ENCODE assay signal across 16 mouse cellular contexts in genomic region chr7:45749401-45749800, GRCm38 (mm10). TPM values are rescaled to one million over a fixed set of nuclear protein-coding genes. Genes with fewer than 3 reads are reported as not detected.
DNase-seq lines count a peak whose midpoint lies in the region; ATAC-seq lines count a peak whose summit lies in the region.
"Had no signal": no experiment of that assay in that cellular context is flagged by ENCODE, and none has a peak within 500 bp of the region (broad histone marks: within the 10 kb centered on the region; RNA-seq: fewer than 3 reads in every experiment).

No protein-coding gene starts in this region.

- 0 out of 2 replicates have a peak overlapping the region, but pooled peaks have one; percentile 24 for H3K9ac ChIP-seq in hindbrain, embryonic 12.5 days
- H3K9ac ChIP-seq in hindbrain, embryonic 16.5 days (ENCODE audit: low read depth, low read length): no peak overlapping the region; the same call in 1 of the 2 replicates
- peak overlapping the region; percentile 8; the same call in 1 of the 2 replicates for H3K9ac ChIP-seq in neural tube, embryonic 12.5 days
- no peak overlapping the region for H3K9ac ChIP-seq in neural tube, embryonic 15.5 days (replicated peaks)
- H3K9ac ChIP-seq in limb, embryonic 13.5 days: no peak overlapping the region

- no peaks in the 10 kb centered on the region for H3K9me3 ChIP-seq in hindbrain, embryonic 12.5 days (replicated peaks)
- no peaks in the 10 kb centered on the region for H3K9me3 ChIP-seq in hindbrain, embryonic 16.5 days (ENCODE audit: control insufficient read depth, low read length)
- H3K9me3 ChIP-seq in neural tube, embryonic 12.5 days: no peaks in the 10 kb centered on the region
- H3K9me3 ChIP-seq in neural tube, embryonic 15.5 days (replicated peaks): no peaks in the 10 kb centered on the region
- 0 out of 2 replicates have a peak, but pooled peaks cover 4% of the 10 kb centered on the region for H3K9me3 ChIP-seq in embryonic facial prominence, embryonic 10.5 days
- peaks cover 6% of the 10 kb centered on the region; the same call in 1 of the 2 replicates for H3K9me3 ChIP-seq in limb, embryonic 13.5 days

- H3K27me3 ChIP-seq in hindbrain, embryonic 12.5 days: no peaks in the 10 kb centered on the region
- no peaks in the 10 kb centered on the region for H3K27me3 ChIP-seq in hindbrain, embryonic 16.5 days (replicated peaks; ENCODE audit: control insufficient read depth, insufficient read depth, low read length)
- no peaks in the 10 kb centered on the region for H3K27me3 ChIP-seq in neural tube, embryonic 12.5 days (replicated peaks)
- no peaks in the 10 kb centered on the region for H3K27me3 ChIP-seq in neural tube, embryonic 15.5 days (replicated peaks)
- no peaks in the 10 kb centered on the region for H3K27me3 ChIP-seq in embryonic facial prominence, embryonic 10.5 days (replicated peaks; ENCODE audit: low read depth, poor library complexity, severe bottlenecking)
- no peaks in the 10 kb centered on the region for H3K27me3 ChIP-seq in limb, embryonic 13.5 days

- 56% methylated on average over 9 of the region's 10 CpGs for WGBS in hindbrain, embryonic 12.5 days
- WGBS in hindbrain, embryonic 16.5 days: 58% methylated on average over 8 of the region's 10 CpGs
- 63% methylated on average over 8 of the region's 10 CpGs for WGBS in neural tube, embryonic 12.5 days
- 48% methylated on average over 8 of the region's 10 CpGs for WGBS in neural tube, embryonic 15.5 days
- WGBS in embryonic facial prominence, embryonic 10.5 days: 48% methylated on average over 10 of the region's 10 CpGs
- WGBS in limb, embryonic 13.5 days: 29% methylated on average over 10 of the region's 10 CpGs

- peaks cover 10% of the 10 kb centered on the region for H3K4me1 ChIP-seq in hindbrain, embryonic 12.5 days
- no peaks in the 10 kb centered on the region for H3K4me1 ChIP-seq in hindbrain, embryonic 16.5 days (ENCODE audit: control insufficient read depth, insufficient read depth, low read depth, low read length)
- 0 out of 2 replicates have a peak, but pooled peaks cover 12% of the 10 kb centered on the region for H3K4me1 ChIP-seq in neural tube, embryonic 12.5 days
- H3K4me1 ChIP-seq in neural tube, embryonic 15.5 days: 0 out of 2 replicates have a peak, but pooled peaks cover 7% of the 10 kb centered on the region
- peaks cover 13% of the 10 kb centered on the region for H3K4me1 ChIP-seq in embryonic facial prominence, embryonic 10.5 days
- peaks cover 9% of the 10 kb centered on the region for H3K4me1 ChIP-seq in limb, embryonic 13.5 days

- H3K27ac ChIP-seq in hindbrain, embryonic 12.5 days: no peak overlapping the region
- no peak overlapping the region for H3K27ac ChIP-seq in hindbrain, embryonic 16.5 days (ENCODE audit: low read depth, low read length)
- H3K27ac ChIP-seq in neural tube, embryonic 12.5 days: no peak overlapping the region
- no peak overlapping the region for H3K27ac ChIP-seq in neural tube, embryonic 15.5 days (replicated peaks)
- peak overlapping the region; percentile 30; the same call in 1 of the 2 replicates for H3K27ac ChIP-seq in embryonic facial prominence, embryonic 10.5 days (replicated peaks)
- H3K27ac ChIP-seq in limb, embryonic 13.5 days: no peak overlapping the region; the same call in 1 of the 2 replicates
- H3K27ac ChIP-seq: forebrain, embryonic 10.5 days; left cerebral cortex, adult 2 months had no signal

- no peak overlapping the region for H3K4me3 ChIP-seq in hindbrain, embryonic 12.5 days
- H3K4me3 ChIP-seq in hindbrain, embryonic 16.5 days (ENCODE audit: low read length): no peak overlapping the region
- H3K4me3 ChIP-seq in neural tube, embryonic 12.5 days: no peak overlapping the region
- no peak overlapping the region for H3K4me3 ChIP-seq in neural tube, embryonic 15.5 days (replicated peaks)
- no peak overlapping the region for H3K4me3 ChIP-seq in embryonic facial prominence, embryonic 10.5 days
- no peak overlapping the region for H3K4me3 ChIP-seq in limb, embryonic 13.5 days
- H3K4me3 ChIP-seq: forebrain, embryonic 10.5 days; left cerebral cortex, adult 2 months; myocyte had no signal

- no peak for ATAC-seq in hindbrain, embryonic 12.5 days (ENCODE audit: low FRiP score)
- no peak for ATAC-seq in hindbrain, embryonic 16.5 days
- ATAC-seq in neural tube, embryonic 12.5 days (ENCODE audit: low FRiP score, low read depth): no peak
- ATAC-seq in neural tube, embryonic 15.5 days (ENCODE audit: low FRiP score): no peak
- no peak for ATAC-seq in limb, embryonic 13.5 days (ENCODE audit: low FRiP score, low read depth)
- no peak for ATAC-seq in CD4-positive, CD25-positive, alpha-beta regulatory T cell, adult 4 months
- ATAC-seq: lung, postnatal 0 days had no signal

- H3K4me2 ChIP-seq in hindbrain, embryonic 12.5 days (replicated peaks): no peak overlapping the region
- no peak overlapping the region for H3K4me2 ChIP-seq in hindbrain, embryonic 16.5 days (ENCODE audit: low read length)
- peak overlapping the region; percentile 18; the same call in 1 of the 2 replicates for H3K4me2 ChIP-seq in neural tube, embryonic 12.5 days (replicated peaks)
- H3K4me2 ChIP-seq in neural tube, embryonic 15.5 days: no peak overlapping the region
- H3K4me2 ChIP-seq in limb, embryonic 13.5 days (replicated peaks): 0 out of 2 replicates have a peak overlapping the region, but pooled peaks have one; percentile 1

- H3K36me3 ChIP-seq in hindbrain, embryonic 12.5 days: no peaks in the 10 kb centered on the region
- H3K36me3 ChIP-seq in hindbrain, embryonic 16.5 days (ENCODE audit: control insufficient read depth, insufficient read depth, low read length): no peaks in the 10 kb centered on the region
- no peaks in the 10 kb centered on the region for H3K36me3 ChIP-seq in neural tube, embryonic 12.5 days
- no peaks in the 10 kb centered on the region for H3K36me3 ChIP-seq in neural tube, embryonic 15.5 days
- no peaks in the 10 kb centered on the region for H3K36me3 ChIP-seq in embryonic facial prominence, embryonic 10.5 days (replicated peaks)
- H3K36me3 ChIP-seq in limb, embryonic 13.5 days: no peaks in the 10 kb centered on the region
- H3K36me3 ChIP-seq: forebrain, embryonic 10.5 days had no signal

- DNase-seq in embryonic facial prominence, embryonic 10.5 days (ENCODE audit: low spot score): no peak
- no peak for DNase-seq in retina, embryonic 14.5 days (ENCODE audit: low spot score)
- DNase-seq: cerebellum, adult 2 months; retina, postnatal 1 day had no signal

RNA-seq across cellular contexts. Expression of gene Spaca4, which starts 23.8 kb away (rescaled TPM):
- not detected in 2 replicates for polyA plus RNA-seq in hindbrain, embryonic 12.5 days (2016; fragmentation: Nextera tagmentation; extraction: Ambion mirVana)
- polyA plus RNA-seq in hindbrain, embryonic 16.5 days (2015; fragmentation: Nextera tagmentation; extraction: Ambion mirVana): not detected in 2 replicates
- not detected in 2 replicates for polyA plus RNA-seq in neural tube, embryonic 12.5 days (2016; fragmentation: Nextera tagmentation; extraction: Ambion mirVana)
- not detected in 2 replicates for polyA plus RNA-seq in neural tube, embryonic 15.5 days (2015; fragmentation: Nextera tagmentation; extraction: Ambion mirVana)
- 0.22 TPM in 1 of 2 replicates, not detected in the other for polyA plus RNA-seq in embryonic facial prominence, embryonic 10.5 days (2016; fragmentation: Nextera tagmentation; extraction: Ambion mirVana)
- polyA plus RNA-seq in limb, embryonic 13.5 days (2015; fragmentation: Nextera tagmentation; extraction: Ambion mirVana): not detected in 2 replicates
- not detected for polyA plus RNA-seq in CD4-positive, CD25-positive, alpha-beta regulatory T cell, adult 4 months (2017; shearing (Covaris generic))
- polyA plus RNA-seq: cerebellum, adult 2 months; large intestine, adult 2 months; liver, adult 2 months; lung, postnatal 0 days; myocyte had no signal

RNA-seq across cellular contexts. Expression of gene Fam83e, which starts 28.4 kb away (rescaled TPM):
- 0.89 and 1.0 TPM in 2 replicates for polyA plus RNA-seq in hindbrain, embryonic 12.5 days (2016; fragmentation: Nextera tagmentation; extraction: Ambion mirVana)
- polyA plus RNA-seq in hindbrain, embryonic 16.5 days (2015; fragmentation: Nextera tagmentation; extraction: Ambion mirVana): 0.37 and 0.44 TPM in 2 replicates
- polyA plus RNA-seq in neural tube, embryonic 12.5 days (2016; fragmentation: Nextera tagmentation; extraction: Ambion mirVana): 0.94 and 1.00 TPM in 2 replicates
- polyA plus RNA-seq in neural tube, embryonic 15.5 days (2015; fragmentation: Nextera tagmentation; extraction: Ambion mirVana): 0.50 and 1.5 TPM in 2 replicates
- 1.8 and 2.2 TPM in 2 replicates for polyA plus RNA-seq in embryonic facial prominence, embryonic 10.5 days (2016; fragmentation: Nextera tagmentation; extraction: Ambion mirVana)
- 0.61 and 1.0 TPM in 2 replicates for polyA plus RNA-seq in limb, embryonic 13.5 days (2015; fragmentation: Nextera tagmentation; extraction: Ambion mirVana)
- polyA plus RNA-seq in CD4-positive, CD25-positive, alpha-beta regulatory T cell, adult 4 months (2017; shearing (Covaris generic)): not detected

RNA-seq across cellular contexts. Expression of gene Sphk2, which starts 31.6 kb away (rescaled TPM):
- 28.7 and 30.3 TPM in 2 replicates for polyA plus RNA-seq in hindbrain, embryonic 12.5 days (2016; fragmentation: Nextera tagmentation; extraction: Ambion mirVana)
- 23.9 and 28.3 TPM in 2 replicates for polyA plus RNA-seq in hindbrain, embryonic 16.5 days (2015; fragmentation: Nextera tagmentation; extraction: Ambion mirVana)
- 28.0 and 29.0 TPM in 2 replicates for polyA plus RNA-seq in neural tube, embryonic 12.5 days (2016; fragmentation: Nextera tagmentation; extraction: Ambion mirVana)
- 23.0 and 25.7 TPM in 2 replicates for polyA plus RNA-seq in neural tube, embryonic 15.5 days (2015; fragmentation: Nextera tagmentation; extraction: Ambion mirVana)
- polyA plus RNA-seq in embryonic facial prominence, embryonic 10.5 days (2016; fragmentation: Nextera tagmentation; extraction: Ambion mirVana): 41.5 and 42.1 TPM in 2 replicates
- polyA plus RNA-seq in limb, embryonic 13.5 days (2015; fragmentation: Nextera tagmentation; extraction: Ambion mirVana): 33.4 and 36.0 TPM in 2 replicates
- 10 to 100 TPM; 15.2 to 21.1 TPM for polyA plus RNA-seq in CD4-positive, CD25-positive, alpha-beta regulatory T cell, adult 4 months (2017; shearing (Covaris generic))

RNA-seq across cellular contexts. Expression of gene Lmtk3, which starts 34.1 kb away (rescaled TPM):
- 8.4 and 11.9 TPM in 2 replicates for polyA plus RNA-seq in hindbrain, embryonic 12.5 days (2016; fragmentation: Nextera tagmentation; extraction: Ambion mirVana)
- polyA plus RNA-seq in hindbrain, embryonic 16.5 days (2015; fragmentation: Nextera tagmentation; extraction: Ambion mirVana): 17.2 and 21.3 TPM in 2 replicates
- 10.9 and 14.1 TPM in 2 replicates for polyA plus RNA-seq in neural tube, embryonic 12.5 days (2016; fragmentation: Nextera tagmentation; extraction: Ambion mirVana)
- 19.3 and 26.0 TPM in 2 replicates for polyA plus RNA-seq in neural tube, embryonic 15.5 days (2015; fragmentation: Nextera tagmentation; extraction: Ambion mirVana)
- polyA plus RNA-seq in embryonic facial prominence, embryonic 10.5 days (2016; fragmentation: Nextera tagmentation; extraction: Ambion mirVana): 2.1 and 3.0 TPM in 2 replicates
- 4.3 and 4.9 TPM in 2 replicates for polyA plus RNA-seq in limb, embryonic 13.5 days (2015; fragmentation: Nextera tagmentation; extraction: Ambion mirVana)
- not detected for polyA plus RNA-seq in CD4-positive, CD25-positive, alpha-beta regulatory T cell, adult 4 months (2017; shearing (Covaris generic))

RNA-seq across cellular contexts. Expression of gene Rpl18, which starts 34.1 kb away (rescaled TPM):
- 607 and 682 TPM in 2 replicates for polyA plus RNA-seq in hindbrain, embryonic 12.5 days (2016; fragmentation: Nextera tagmentation; extraction: Ambion mirVana)
- polyA plus RNA-seq in hindbrain, embryonic 16.5 days (2015; fragmentation: Nextera tagmentation; extraction: Ambion mirVana): 508 and 537 TPM in 2 replicates
- polyA plus RNA-seq in neural tube, embryonic 12.5 days (2016; fragmentation: Nextera tagmentation; extraction: Ambion mirVana): 665 and 700 TPM in 2 replicates
- 573 and 682 TPM in 2 replicates for polyA plus RNA-seq in neural tube, embryonic 15.5 days (2015; fragmentation: Nextera tagmentation; extraction: Ambion mirVana)
- 1,168 and 1,206 TPM in 2 replicates for polyA plus RNA-seq in embryonic facial prominence, embryonic 10.5 days (2016; fragmentation: Nextera tagmentation; extraction: Ambion mirVana)
- polyA plus RNA-seq in limb, embryonic 13.5 days (2015; fragmentation: Nextera tagmentation; extraction: Ambion mirVana): 1,016 and 1,039 TPM in 2 replicates
- polyA plus RNA-seq in CD4-positive, CD25-positive, alpha-beta regulatory T cell, adult 4 months (2017; shearing (Covaris generic)): 1,000 to 10,000 TPM; 2,369 to 2,427 TPM

Comparison
In these comparisons a context has a peak if more than half of its experiments do, and no peak if none do; other contexts are left out.
1. H3K4me2 ChIP-seq: peak in neural tube, embryonic 12.5 days (single experiment) and limb, embryonic 13.5 days (single experiment); none in hindbrain, embryonic 12.5 days (single experiment), hindbrain, embryonic 16.5 days (single experiment) and neural tube, embryonic 15.5 days (single experiment).
2. H3K9ac ChIP-seq: peak in hindbrain, embryonic 12.5 days (single experiment) and neural tube, embryonic 12.5 days (single experiment); none in hindbrain, embryonic 16.5 days (single experiment), neural tube, embryonic 15.5 days (single experiment) and limb, embryonic 13.5 days (single experiment).